Mouse (Mus musculus) midbrain, postnatal 0 days (tissue): ENCODE measurements at regions not wholly inside any gene's neighbourhood (a gene's known extent, or its start where the extent isn't known, plus 50 kb on each side); places are given as distances from the start of the nearest gene placed in this dataset.
A peak's percentile ranks its signal among the peaks of the same experiment; 100 is the strongest.

Experiments used
- ATAC-seq: fragments of 200-750 bp; cut with Nextera tagmentation; 2 replicates; pipeline ENCODE4 v1.8.0; 2017; ENCODE audit warnings: moderate number of reproducible peaks, mild to moderate bottlenecking, moderate TSS enrichment, moderate library complexity; ENCODE audit not compliant: low FRiP score
- DNase-seq: peaks from one replicate; pipeline ENCODE4 v3.0.0-alpha.2; 2015; ENCODE audit warnings: low spot score
- H3K27ac ChIP-seq: fragments of 300-500 bp; sonication (generic); 2 replicates; pipeline ENCODE4 v1.5.1; 2014; ENCODE audit warnings: low read depth, mild to moderate bottlenecking, low read length, mixed read lengths
- H3K27me3 ChIP-seq: fragments of 300-500 bp; sonication (generic); 2 replicates; pipeline ENCODE4 v1.6.1; 2014; ENCODE audit warnings: low read length, control low read depth, mixed read lengths; ENCODE audit not compliant: insufficient read depth
- H3K36me3 ChIP-seq: fragments of 300-500 bp; sonication (generic); 2 replicates; pipeline ENCODE4 v1.6.1; 2014; ENCODE audit warnings: low read length, control low read depth, mixed read lengths; ENCODE audit not compliant: insufficient read depth
- H3K4me1 ChIP-seq: fragments of 300-500 bp; sonication (generic); 2 replicates; pipeline ENCODE4 v1.6.1; 2014; ENCODE audit warnings: mild to moderate bottlenecking, control low read depth, antibody characterized with exemption, low read length, mixed read lengths; ENCODE audit not compliant: insufficient read depth
- H3K4me2 ChIP-seq: fragments of 300-500 bp; sonication (generic); 2 replicates; pipeline ENCODE4 v1.6.1; 2014; ENCODE audit warnings: low read depth, mild to moderate bottlenecking, low read length, mixed read lengths; ENCODE audit not compliant: poor library complexity, severe bottlenecking
- H3K4me3 ChIP-seq: fragments of 300-500 bp; sonication (generic); 2 replicates; pipeline ENCODE4 v1.5.1; 2014; ENCODE audit warnings: low read depth, mild to moderate bottlenecking, low read length, moderate library complexity
- H3K9ac ChIP-seq: fragments of 300-500 bp; sonication (generic); replicated peaks from 2 replicates; pipeline ENCODE4 v1.6.1; 2014; ENCODE audit warnings: mild to moderate bottlenecking, low read length, moderate library complexity, mixed read lengths; ENCODE audit not compliant: poor library complexity, severe bottlenecking
- H3K9me3 ChIP-seq: fragments of 300-500 bp; sonication (generic); 2 replicates; pipeline ENCODE4 v1.6.1; 2016; ENCODE audit warnings: low read length, control low read depth
- CTCF ChIP-seq: IDR thresholded peaks from 2 replicates; pipeline ENCODE4 v1.5.1; 2016; ENCODE audit warnings: antibody characterized with exemption, mild to moderate bottlenecking
- WGBS: fragments of 180-500 bp; shearing (Covaris S2); extraction: QIAGEN DNeasy Blood & Tissue Kit; methylation state at CpG from one replicate; pipeline ENCODE4 v1.1.7; 2014; 5-methylcytosine and 5-hydroxymethylcytosine counted together

- 77% methylated on average over 6 of the region's 6 CpGs for WGBS
- no peak overlapping the region for H3K27ac ChIP-seq
- H3K9me3 ChIP-seq, result no peaks in the 10 kb centered on the region
- TF ChIP-seq CTCF, result no peak
- no peaks in the 10 kb centered on the region for H3K4me1 ChIP-seq
- no peaks in the 10 kb centered on the region for H3K36me3 ChIP-seq
- H3K4me2 ChIP-seq, result no peak overlapping the region
- no peak overlapping the region for H3K4me3 ChIP-seq
- H3K9ac ChIP-seq, result no peak overlapping the region
- H3K27me3 ChIP-seq, result no peaks in the 10 kb centered on the region
- ATAC-seq (no peak), DNase-seq (no peak)
These were observed 126.2 kb downstream of the Gm19410 start for GRCm38 (mm10) chr8:35891769-35892168.

GRCm38 (mm10) chr8:35898493-35898892 is 132.9 kb downstream of the Gm19410 start:
- Histone ChIP-seq H3K36me3 (no peaks in the 10 kb centered on the region), H3K9me3 (no peaks in the 10 kb centered on the region), H3K9ac (no peak overlapping the region), H3K4me2 (no peak overlapping the region), H3K27ac (no peak overlapping the region), H3K4me3 (no peak overlapping the region), H3K4me1 (0 out of 2 replicates have a peak, but pooled peaks cover 5% of the 10 kb centered on the region), H3K27me3 (no peaks in the 10 kb centered on the region)
- DNase-seq (no peak), ATAC-seq (no peak)
- TF ChIP-seq CTCF, result no peak
- WGBS, result 86% methylated on average over 3 of the region's 3 CpGs

- Histone ChIP-seq H3K27me3 (no peaks in the 10 kb centered on the region), H3K4me2 (no peak overlapping the region), H3K9ac (no peak overlapping the region), H3K9me3 (no peaks in the 10 kb centered on the region), H3K27ac (no peak overlapping the region), H3K36me3 (no peaks in the 10 kb centered on the region), H3K4me3 (no peak overlapping the region), H3K4me1 (0 out of 2 replicates have a peak, but pooled peaks cover 5% of the 10 kb centered on the region)
- DNase-seq, result no peak
- TF ChIP-seq CTCF, result no peak
- WGBS, result 91% methylated on average over 7 of the region's 7 CpGs
- no peak for ATAC-seq
These were observed 135.9 kb downstream of the Gm19410 start for GRCm38 (mm10) chr8:35901490-35901889.

DNA sequence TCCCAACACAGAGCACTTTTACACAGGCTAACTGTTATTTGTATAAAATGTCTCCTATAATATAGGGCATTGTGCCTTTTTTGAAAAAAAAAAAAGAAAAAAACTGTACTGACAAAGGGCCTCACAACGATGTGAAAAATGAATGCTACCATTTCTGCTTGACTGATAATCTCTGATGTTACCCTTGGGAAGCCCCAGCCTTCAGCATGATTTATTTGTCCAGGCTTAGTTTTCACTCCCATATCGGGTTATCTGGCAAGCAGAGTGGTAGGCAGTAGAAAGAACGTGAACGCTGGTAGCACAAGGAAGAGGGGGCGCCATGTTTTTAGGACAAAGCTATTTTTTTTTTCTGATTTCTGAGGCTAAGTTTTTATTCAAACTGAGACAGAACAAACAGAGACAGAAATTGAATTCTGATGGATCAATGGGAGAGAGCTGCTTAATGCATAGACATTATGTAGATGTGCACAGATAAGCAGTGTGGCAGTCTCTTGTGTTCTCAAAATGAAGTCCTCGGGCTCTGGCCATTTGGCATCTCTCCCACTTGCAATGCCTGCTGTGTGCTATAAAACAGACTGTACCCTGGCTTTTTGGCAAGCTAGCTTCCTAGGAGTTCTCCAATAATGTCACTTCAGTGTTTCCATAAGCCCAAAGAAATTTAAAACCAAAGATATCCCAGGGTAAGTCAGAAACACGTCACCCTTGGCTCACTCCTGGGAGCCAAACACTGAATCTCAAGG is 139.3 kb downstream of the Gm19410 start:
- 60% methylated on average over 7 of the region's 7 CpGs for WGBS
- no peak overlapping the region for H3K9ac ChIP-seq
- DNase-seq (peak; percentile 58), ATAC-seq (no peak)
- no peak for TF ChIP-seq CTCF
- H3K36me3 ChIP-seq, result no peaks in the 10 kb centered on the region
- no peaks in the 10 kb centered on the region for H3K9me3 ChIP-seq
- H3K4me1 ChIP-seq, result no peaks in the 10 kb centered on the region
- H3K27ac ChIP-seq, result no peak overlapping the region
- no peak overlapping the region for H3K4me3 ChIP-seq
- no peaks in the 10 kb centered on the region for H3K27me3 ChIP-seq
- H3K4me2 ChIP-seq, result no peak overlapping the region

- Histone ChIP-seq H3K4me2 (no peak overlapping the region), H3K9me3 (no peaks in the 10 kb centered on the region), H3K27ac (no peak overlapping the region), H3K4me1 (no peaks in the 10 kb centered on the region), H3K27me3 (no peaks in the 10 kb centered on the region), H3K4me3 (no peak overlapping the region), H3K9ac (no peak overlapping the region), H3K36me3 (no peaks in the 10 kb centered on the region)
- ATAC-seq, result no peak
- TF ChIP-seq CTCF, result no peak
- DNase-seq, result no peak
- WGBS, result 69% methylated on average over 2 of the region's 2 CpGs
These were observed 142.4 kb downstream of the Gm19410 start for GRCm38 (mm10) chr8:35907998-35908397.

- no peak for DNase-seq
- no peak for TF ChIP-seq CTCF
- no peak overlapping the region for H3K4me3 ChIP-seq
- no peak overlapping the region for H3K27ac ChIP-seq
- no peaks in the 10 kb centered on the region for H3K36me3 ChIP-seq
- H3K9ac ChIP-seq, result no peak overlapping the region
- WGBS, result 48% methylated on average over 9 of the region's 9 CpGs
- no peak overlapping the region for H3K4me2 ChIP-seq
- H3K9me3 ChIP-seq, result no peaks in the 10 kb centered on the region
- no peaks in the 10 kb centered on the region for H3K4me1 ChIP-seq
- ATAC-seq, result no peak
- H3K27me3 ChIP-seq, result no peaks in the 10 kb centered on the region
These were observed 146.7 kb downstream of the Gm19410 start for GRCm38 (mm10) chr8:35912264-35912663.
